Comparison of ENCODE assay signal across 9 mouse cellular contexts in genomic region chr17:45523263-45523662, GRCm38 (mm10). TPM values are rescaled to one million over a fixed set of nuclear protein-coding genes. Genes with fewer than 3 reads are reported as not detected.
A peak's percentile ranks its signal among the peaks of the same experiment; 100 is the strongest.
DNase-seq lines count a peak whose midpoint lies in the region; ATAC-seq lines count a peak whose summit lies in the region.
"Had no signal": no experiment of that assay in that cellular context is flagged by ENCODE, and none has a peak within 500 bp of the region (broad histone marks: within the 10 kb centered on the region; RNA-seq: fewer than 3 reads in every experiment).

Gene Tcte1, plus strand, starts transcription at chr17:45523434.

- H3K4me1 ChIP-seq in forebrain, embryonic 14.5 days (ENCODE audit: control insufficient read depth, insufficient read depth, low read length), result no peaks in the 10 kb centered on the region; the same call in 1 of the 2 replicates
- no peaks in the 10 kb centered on the region; the same call in 1 of the 2 replicates for H3K4me1 ChIP-seq in liver, embryonic 15.5 days (replicated peaks)

- H3K4me2 ChIP-seq in forebrain, embryonic 14.5 days (ENCODE audit: low read length), result peak within 1 kb of the TSS; percentile 60
- H3K4me2 ChIP-seq in liver, embryonic 15.5 days, result peak within 1 kb of the TSS; percentile 41

- ATAC-seq in forebrain, embryonic 14.5 days, result peak; percentile 86
- ATAC-seq in liver, embryonic 15.5 days (ENCODE audit: insufficient read depth), result no peak

- H3K9me3 ChIP-seq in forebrain, embryonic 14.5 days (replicated peaks; ENCODE audit: control insufficient read depth, low read length), result no peaks in the 10 kb centered on the region
- H3K9me3 ChIP-seq in liver, embryonic 15.5 days (replicated peaks), result no peaks in the 10 kb centered on the region

- peaks cover 11% of the 10 kb centered on the region for H3K27me3 ChIP-seq in forebrain, embryonic 14.5 days (replicated peaks; ENCODE audit: control insufficient read depth, insufficient read depth, low read length)
- peaks cover 46% of the 10 kb centered on the region for H3K27me3 ChIP-seq in liver, embryonic 15.5 days

- intact Hi-C loops in gastrocnemius, postnatal 36 days (cut with DNase I), result no loop called here

- peak; percentile 73 to 77 for DNase-seq in kidney, postnatal 4 days
- no peak for DNase-seq in kidney, postnatal 14 days
- peak; percentile 81 for DNase-seq in forebrain, embryonic 14.5 days (ENCODE audit: low spot score)
- DNase-seq in retina, postnatal 1 day, result peak; percentile 89
- DNase-seq in spleen, postnatal 10 days (ENCODE audit: low spot score in 2 of 2), result no peak
- no peak for DNase-seq in gastrocnemius, postnatal 36 days
- DNase-seq in layer of hippocampus, adult 9-11 months, result no peak

- peaks cover 10% of the 10 kb centered on the region for H3K36me3 ChIP-seq in forebrain, embryonic 14.5 days (ENCODE audit: control insufficient read depth, insufficient read depth, low read length)
- no peaks in the 10 kb centered on the region; the same call in 1 of the 2 replicates for H3K36me3 ChIP-seq in liver, embryonic 15.5 days (replicated peaks)

- peak within 1 kb of the TSS; percentile 25 for H3K4me3 ChIP-seq in forebrain, embryonic 14.5 days (ENCODE audit: low read depth, low read length)
- no peak within 1 kb of the TSS; the same call in 1 of the 2 replicates for H3K4me3 ChIP-seq in liver, embryonic 15.5 days (replicated peaks)

- peak within 1 kb of the TSS; percentile 58 for H3K9ac ChIP-seq in forebrain, embryonic 14.5 days (ENCODE audit: low read length)
- no peak within 1 kb of the TSS for H3K9ac ChIP-seq in liver, embryonic 15.5 days

- H3K27ac ChIP-seq in forebrain, embryonic 14.5 days (ENCODE audit: low read depth, low read length), result no peak within 1 kb of the TSS
- H3K27ac ChIP-seq in liver, embryonic 15.5 days (replicated peaks), result no peak within 1 kb of the TSS

- WGBS in forebrain, embryonic 14.5 days, result 0% methylated on average over 21 of the region's 21 CpGs
- WGBS in liver, embryonic 15.5 days (ENCODE audit: insufficient replicate concordance), result under 1% methylated on average over 21 of the region's 21 CpGs

RNA-seq across cellular contexts. Expression of gene Tcte1, which starts in this region (rescaled TPM):
- polyA plus RNA-seq in forebrain, embryonic 14.5 days (2014; fragmentation: Nextera tagmentation; extraction: Ambion mirVana), result 5.7 and 8.5 TPM in 2 replicates
- polyA plus RNA-seq in liver, embryonic 15.5 days (2015; fragmentation: Nextera tagmentation; extraction: Ambion mirVana), result 0.05 TPM in 1 of 2 replicates, not detected in the other
- total RNA-seq in gastrocnemius, postnatal 36 days (2021), result not detected
- total RNA-seq: liver, adult 2 months had no signal
- polyA plus RNA-seq: liver, adult 2 months had no signal

Comparison
In these comparisons a context has a peak if more than half of its experiments do, and no peak if none do; other contexts are left out.
1. DNase-seq: peak in kidney, postnatal 4 days (2 of 2), forebrain, embryonic 14.5 days (single experiment) and retina, postnatal 1 day (single experiment); none in kidney, postnatal 14 days (single experiment), spleen, postnatal 10 days (0 of 2), gastrocnemius, postnatal 36 days (0 of 2) and layer of hippocampus, adult 9-11 months (single experiment).